Mouse (Mus musculus) olfactory bulb, adult 2 months (tissue): ENCODE results near the gene Colq. TPM values are rescaled to one million over a fixed set of nuclear protein-coding genes. Genes with fewer than 3 reads are reported as not detected.

Experiments used
- H3K27ac ChIP-seq: fragments of 200-500 bp; 2 replicates; pipeline ENCODE4 v1.5.1; 2012; ENCODE audit warnings: low read depth, low read length; ENCODE audit not compliant: insufficient read depth
- H3K4me1 ChIP-seq: fragments of 200-500 bp; 2 replicates; pipeline ENCODE4 v1.6.1; 2012; ENCODE audit warnings: low read length; ENCODE audit not compliant: control insufficient read depth, insufficient read depth
- H3K4me3 ChIP-seq: fragments of 200-500 bp; 2 replicates; pipeline ENCODE4 v1.5.1; 2012; ENCODE audit warnings: mild to moderate bottlenecking, low read depth, low read length, moderate library complexity; ENCODE audit not compliant: insufficient read depth
- CTCF ChIP-seq: fragments of 200-500 bp; IDR thresholded peaks from 2 replicates; pipeline ENCODE4 v1.5.1; 2012; ENCODE audit warnings: low read depth, mild to moderate bottlenecking, low read length, moderate library complexity; ENCODE audit not compliant: insufficient read depth
- POLR2A ChIP-seq: fragments of 200-500 bp; IDR thresholded peaks from 2 replicates; pipeline ENCODE4 v1.6.1; 2012; ENCODE audit warnings: mild to moderate bottlenecking, low read depth, low read length, moderate library complexity; ENCODE audit not compliant: insufficient read depth
- WGBS: fragments of 180-500 bp; shearing (Covaris S2); methylation state at CpG from one replicate; pipeline ENCODE4 v1.1.7; 2018; 5-methylcytosine and 5-hydroxymethylcytosine counted together
- polyA plus RNA-seq: library from polyadenylated mRNA; stranded (reverse); fragments of >200 nt; gene quantifications from 2 replicates; pipeline ENCODE4 v1.2.4, GENCODE M21; 2012; ENCODE audit warnings: low replicate concordance; ENCODE audit not compliant: missing spikeins, insufficient read depth, insufficient read length

Colq gene
- polyA plus RNA-seq, 1 experiment: not detected

- no peaks in the 10 kb centered on the region for H3K4me1 ChIP-seq
- no peak overlapping the region for H3K4me3 ChIP-seq
- H3K27ac ChIP-seq: no peak overlapping the region
- TF ChIP-seq CTCF: no peak
- no peak for TF ChIP-seq POLR2A
- 84% methylated on average over 3 of the region's 3 CpGs for whole genome bisulfite sequencing
Measured at GRCm38 (mm10) chr14:31510322-31510721, 80.8 kb downstream of the Colq start.

- H3K27ac ChIP-seq: no peak overlapping the region
- WGBS: 89% methylated on average over 2 of the region's 2 CpGs
- no peak overlapping the region for H3K4me3 ChIP-seq
- TF ChIP-seq CTCF (no peak), POLR2A (no peak)
- no peaks in the 10 kb centered on the region for H3K4me1 ChIP-seq
Measured at GRCm38 (mm10) chr14:31509911-31510310, 81.2 kb downstream of the Colq start.

- TF ChIP-seq CTCF (no peak), POLR2A (no peak)
- Histone ChIP-seq H3K4me1 (no peaks in the 10 kb centered on the region), H3K4me3 (no peak overlapping the region), H3K27ac (no peak overlapping the region)
- 95% methylated on average over 6 of the region's 6 CpGs for WGBS
Measured at GRCm38 (mm10) chr14:31506456-31506855, 84.7 kb downstream of the Colq start.

GRCm38 (mm10) chr14:31503406-31503805 is 87.7 kb downstream of the Colq start:
- TF ChIP-seq POLR2A: no peak
- no peak overlapping the region for H3K4me3 ChIP-seq
- no peaks in the 10 kb centered on the region for H3K4me1 ChIP-seq
- WGBS: 91% methylated on average over 13 of the region's 13 CpGs
- no peak overlapping the region for H3K27ac ChIP-seq

- 78% methylated on average over 1 of the region's 1 CpGs for WGBS
Measured at GRCm38 (mm10) chr14:31499526-31499925, 91.6 kb downstream of the Colq start.

GRCm38 (mm10) chr14:31496241-31496646 is 94.9 kb downstream of the Colq start:
- 17% methylated on average over 7 of the region's 7 CpGs for WGBS
- peaks cover 10% of the 10 kb centered on the region; the same call in 1 of the 2 replicates for H3K4me1 ChIP-seq
- TF ChIP-seq POLR2A: no peak
- TF ChIP-seq CTCF: no peak
- H3K4me3 ChIP-seq: peak overlapping the region; percentile 2; the same call in 1 of the 2 replicates
- H3K27ac ChIP-seq: no peak overlapping the region

More at GRCm38 (mm10) chr14:31499526-31499925, 91.6 kb downstream of the Colq start:
- no peak overlapping the region for H3K4me3 ChIP-seq
- H3K4me1 ChIP-seq: peaks cover 4% of the 10 kb centered on the region; the same call in 1 of the 2 replicates
- TF ChIP-seq CTCF: no peak
- TF ChIP-seq POLR2A: no peak
- no peak overlapping the region for H3K27ac ChIP-seq

GRCm38 (mm10) chr14:31495538-31495937 is 95.6 kb downstream of the Colq start:
- no peak for TF ChIP-seq POLR2A
- TF ChIP-seq CTCF: no peak

GRCm38 (mm10) chr14:31494975-31495455 is 96.1 kb downstream of the Colq start, which contains the start of gene Mettl6:
Mettl6 (minus strand) TSS chr14:31495040.
- Histone ChIP-seq H3K27ac (peak within 1 kb of the TSS; percentile 76), H3K4me3 (peak within 1 kb of the TSS; percentile 96), H3K4me1 (peaks cover 10% of the 10 kb centered on the region; the same call in 1 of the 2 replicates)
- TF ChIP-seq CTCF (no peak), POLR2A (peak; percentile 79)
- WGBS: under 1% methylated on average over 49 of the region's 49 CpGs

More at GRCm38 (mm10) chr14:31495538-31495937, 95.6 kb downstream of the Colq start:
- Histone ChIP-seq H3K27ac (no peak overlapping the region), H3K4me3 (peak overlapping the region; percentile 96), H3K4me1 (peaks cover 10% of the 10 kb centered on the region; the same call in 1 of the 2 replicates)
- WGBS: under 1% methylated on average over 8 of the region's 8 CpGs

- TF ChIP-seq POLR2A: no peak
- WGBS: under 1% methylated on average over 37 of the region's 37 CpGs
- Histone ChIP-seq H3K27ac (peak within 1 kb of the TSS; percentile 76), H3K4me3 (peak within 1 kb of the TSS; percentile 96), H3K4me1 (peaks cover 10% of the 10 kb centered on the region; the same call in 1 of the 2 replicates)
Measured at GRCm38 (mm10) chr14:31494349-31494974, 96.7 kb downstream of the Colq start, which contains the start of gene Eaf1. Eaf1 (plus strand) TSS chr14:31494399.
